Mouse (Mus musculus) stomach, embryonic 16.5 days (tissue): ENCODE measurements around the gene Galm. TPM values are rescaled to one million over a fixed set of nuclear protein-coding genes. Genes with fewer than 3 reads are reported as not detected.

Source experiments
- ATAC-seq: fragments of 200-750 bp; cut with Nextera tagmentation; 2 replicates; pipeline ENCODE4 v1.8.0; 2017; ENCODE audit warnings: moderate number of reproducible peaks, moderate TSS enrichment; ENCODE audit not compliant: insufficient read depth, low FRiP score
- H3K27ac ChIP-seq: fragments of 300-500 bp; sonication (generic); 2 replicates; pipeline ENCODE4 v1.5.1; 2014; ENCODE audit warnings: low read length
- H3K27me3 ChIP-seq: fragments of 300-500 bp; sonication (generic); 2 replicates; pipeline ENCODE4 v1.6.1; 2014; ENCODE audit warnings: low read length, control low read depth, mixed read lengths; ENCODE audit not compliant: control insufficient read depth, insufficient read depth
- H3K36me3 ChIP-seq: fragments of 300-500 bp; sonication (generic); 2 replicates; pipeline ENCODE4 v1.6.1; 2014; ENCODE audit warnings: low read length; ENCODE audit not compliant: control insufficient read depth, insufficient read depth
- H3K4me1 ChIP-seq: fragments of 300-500 bp; sonication (generic); 2 replicates; pipeline ENCODE4 v1.6.1; 2014; ENCODE audit warnings: low read length, control low read depth, mixed read lengths; ENCODE audit not compliant: control insufficient read depth, insufficient read depth
- H3K4me2 ChIP-seq: fragments of 300-500 bp; sonication (generic); 2 replicates; pipeline ENCODE4 v1.6.1; 2014; ENCODE audit warnings: low read depth, low read length, mixed read lengths
- H3K4me3 ChIP-seq: fragments of 300-500 bp; sonication (generic); replicated peaks from 2 replicates; pipeline ENCODE4 v1.5.1; 2014; ENCODE audit warnings: mild to moderate bottlenecking, low read length
- H3K9ac ChIP-seq: fragments of 300-500 bp; sonication (generic); 2 replicates; pipeline ENCODE4 v1.6.1; 2014; ENCODE audit warnings: low read length
- H3K9me3 ChIP-seq: fragments of 300-500 bp; sonication (generic); replicated peaks from 2 replicates; pipeline ENCODE4 v1.6.1; 2016; ENCODE audit warnings: low read length, control low read depth; ENCODE audit not compliant: control insufficient read depth
- WGBS: fragments of 180-500 bp; shearing (Covaris S2); extraction: QIAGEN DNeasy Blood & Tissue Kit; methylation state at CpG from one replicate; pipeline ENCODE4 v1.1.7; 2014; 5-methylcytosine and 5-hydroxymethylcytosine counted together
- polyA plus RNA-seq: library from polyadenylated mRNA; unstranded; fragments of >200 nt; fragmentation: Nextera tagmentation; extraction: Ambion mirVana; gene quantifications from 2 replicates; pipeline ENCODE4 v1.2.1, GENCODE M21; 2015

The Galm gene
- polyA plus RNA-seq: 34.3 and 35.1 TPM in 2 replicates

GRCm38 (mm10) chr17:80127331-80128251 lies at the start of gene Galm:
Gene Galm, plus strand, starts transcription at chr17:80127471.
- Histone ChIP-seq H3K9ac (peak within 1 kb of the TSS; percentile 58), H3K27me3 (no peaks in the 10 kb centered on the region), H3K4me3 (peak within 1 kb of the TSS; percentile 51), H3K36me3 (no peaks in the 10 kb centered on the region), H3K4me1 (no peaks in the 10 kb centered on the region), H3K27ac (peak within 1 kb of the TSS; percentile 71), H3K9me3 (no peaks in the 10 kb centered on the region), H3K4me2 (peak within 1 kb of the TSS; percentile 49)
- WGBS: 4% methylated on average over 30 of the region's 30 CpGs
- ATAC-seq: peak; percentile 75

GRCm38 (mm10) chr17:80078726-80079125 lies 48.5 kb upstream of the Galm start:
- no peak overlapping the region for H3K4me2 ChIP-seq
- 82% methylated on average over 4 of the region's 4 CpGs for WGBS
- no peaks in the 10 kb centered on the region for H3K4me1 ChIP-seq
- H3K9me3 ChIP-seq: no peaks in the 10 kb centered on the region
- no peaks in the 10 kb centered on the region for H3K36me3 ChIP-seq
- no peak overlapping the region for H3K4me3 ChIP-seq
- no peaks in the 10 kb centered on the region for H3K27me3 ChIP-seq
- H3K27ac ChIP-seq: no peak overlapping the region
- H3K9ac ChIP-seq: no peak overlapping the region
- no peak for ATAC-seq

- 76% methylated on average over 6 of the region's 6 CpGs for WGBS
- no peaks in the 10 kb centered on the region for H3K4me1 ChIP-seq
- H3K4me3 ChIP-seq: no peak overlapping the region
Measured at GRCm38 (mm10) chr17:80083223-80083622, 44.0 kb upstream of the Galm start.

GRCm38 (mm10) chr17:80084424-80084823 lies 42.8 kb upstream of the Galm start:
- no peak for ATAC-seq
- Histone ChIP-seq H3K9ac (no peak overlapping the region), H3K9me3 (no peaks in the 10 kb centered on the region), H3K4me2 (no peak overlapping the region), H3K36me3 (no peaks in the 10 kb centered on the region), H3K4me1 (no peaks in the 10 kb centered on the region), H3K27me3 (no peaks in the 10 kb centered on the region), H3K4me3 (no peak overlapping the region), H3K27ac (no peak overlapping the region)
- 76% methylated on average over 9 of the region's 9 CpGs for WGBS

More at GRCm38 (mm10) chr17:80083223-80083622, 44.0 kb upstream of the Galm start:
- no peak overlapping the region for H3K27ac ChIP-seq
- no peaks in the 10 kb centered on the region for H3K36me3 ChIP-seq
- H3K9ac ChIP-seq: no peak overlapping the region
- no peaks in the 10 kb centered on the region for H3K27me3 ChIP-seq
- no peaks in the 10 kb centered on the region for H3K9me3 ChIP-seq
- H3K4me2 ChIP-seq: no peak overlapping the region
- ATAC-seq: no peak

GRCm38 (mm10) chr17:80086591-80086990 lies 40.7 kb upstream of the Galm start:
- ATAC-seq: no peak
- Histone ChIP-seq H3K9ac (no peak overlapping the region), H3K4me3 (no peak overlapping the region), H3K36me3 (no peaks in the 10 kb centered on the region), H3K4me2 (no peak overlapping the region), H3K27me3 (no peaks in the 10 kb centered on the region), H3K4me1 (no peaks in the 10 kb centered on the region), H3K9me3 (no peaks in the 10 kb centered on the region), H3K27ac (no peak overlapping the region)
- WGBS: 83% methylated on average over 11 of the region's 11 CpGs

GRCm38 (mm10) chr17:80088168-80088567 lies 39.1 kb upstream of the Galm start:
- 91% methylated on average over 3 of the region's 3 CpGs for WGBS
- Histone ChIP-seq H3K4me3 (no peak overlapping the region), H3K9me3 (no peaks in the 10 kb centered on the region), H3K27ac (no peak overlapping the region), H3K27me3 (no peaks in the 10 kb centered on the region), H3K4me1 (no peaks in the 10 kb centered on the region), H3K4me2 (no peak overlapping the region), H3K36me3 (no peaks in the 10 kb centered on the region), H3K9ac (no peak overlapping the region)
- no peak for ATAC-seq

GRCm38 (mm10) chr17:80090551-80090950 lies 36.7 kb upstream of the Galm start:
- Histone ChIP-seq H3K4me1 (no peaks in the 10 kb centered on the region), H3K4me3 (no peak overlapping the region), H3K4me2 (no peak overlapping the region), H3K27ac (no peak overlapping the region), H3K9me3 (no peaks in the 10 kb centered on the region), H3K9ac (no peak overlapping the region), H3K36me3 (no peaks in the 10 kb centered on the region), H3K27me3 (no peaks in the 10 kb centered on the region)
- ATAC-seq: no peak
- 58% methylated on average over 4 of the region's 4 CpGs for WGBS

GRCm38 (mm10) chr17:80091879-80092549 lies 35.3 kb upstream of the Galm start:
- Histone ChIP-seq H3K9me3 (no peaks in the 10 kb centered on the region), H3K27me3 (no peaks in the 10 kb centered on the region), H3K36me3 (no peaks in the 10 kb centered on the region), H3K27ac (no peak overlapping the region), H3K9ac (no peak overlapping the region), H3K4me3 (no peak overlapping the region), H3K4me2 (no peak overlapping the region), H3K4me1 (0 out of 2 replicates have a peak, but pooled peaks cover 6% of the 10 kb centered on the region)
- WGBS: 33% methylated on average over 6 of the region's 6 CpGs
- no peak for ATAC-seq
